Mouse (Mus musculus) embryo, embryonic 10 days (tissue): ENCODE measurements at regions not wholly inside any gene's neighbourhood (a gene's known extent, or its start where the extent isn't known, plus 50 kb on each side); places are given as distances from the start of the nearest gene placed in this dataset.

ENCODE experiments used
- DNase-seq: peaks from one replicate; pipeline ENCODE4 v3.0.0-alpha.2; 2015; ENCODE audit warnings: low spot score

DNA sequence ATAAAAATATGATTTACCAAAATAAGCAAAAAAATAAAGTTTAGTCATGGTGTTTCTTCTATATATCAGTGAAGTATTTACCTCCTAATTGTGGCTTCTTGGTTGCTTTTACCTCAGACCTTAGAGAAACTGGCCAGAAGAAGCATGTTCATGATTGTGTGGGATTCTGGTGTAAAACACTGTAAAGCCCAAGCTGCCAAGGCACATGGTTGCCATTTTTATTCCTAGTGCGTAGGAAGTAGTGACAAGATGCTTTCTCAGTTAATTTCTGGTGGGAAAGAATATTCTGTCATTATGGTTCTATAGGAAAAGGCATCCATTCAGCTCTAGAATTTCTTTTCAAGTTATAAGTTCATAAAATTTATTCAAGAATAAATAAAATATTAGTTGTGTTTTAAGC is 805.2 kb downstream of the Olfm4 start:
- no peak for DNase-seq

DNA sequence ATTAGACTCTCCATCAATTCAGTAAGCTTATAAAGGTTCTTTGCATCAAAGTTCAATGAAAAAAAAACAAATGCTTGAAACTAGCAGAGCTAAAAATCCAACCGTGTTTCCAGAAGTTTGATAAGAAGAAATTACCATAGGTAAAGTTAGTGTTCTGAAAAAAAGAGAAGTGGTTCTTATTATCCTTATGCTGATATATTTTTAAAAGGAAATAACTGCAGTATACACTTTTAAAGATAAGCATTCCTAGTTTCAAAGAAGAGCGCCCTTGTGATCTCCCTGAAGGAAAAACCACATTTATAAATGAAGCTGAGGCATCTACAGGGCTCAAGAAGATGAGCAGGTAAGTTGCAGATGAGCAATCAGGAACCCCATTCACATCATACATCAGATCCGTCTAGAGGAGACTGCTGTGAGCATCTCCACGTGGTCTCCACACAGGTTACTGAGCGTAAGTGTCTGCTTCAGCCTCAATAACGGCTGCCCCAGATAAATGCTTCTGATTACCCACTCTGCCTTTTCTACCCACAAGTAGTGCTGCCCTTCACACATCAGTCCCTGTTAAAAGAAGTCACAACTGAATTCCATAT is 815.6 kb downstream of the Olfm4 start:
- DNase-seq, result no peak

DNA sequence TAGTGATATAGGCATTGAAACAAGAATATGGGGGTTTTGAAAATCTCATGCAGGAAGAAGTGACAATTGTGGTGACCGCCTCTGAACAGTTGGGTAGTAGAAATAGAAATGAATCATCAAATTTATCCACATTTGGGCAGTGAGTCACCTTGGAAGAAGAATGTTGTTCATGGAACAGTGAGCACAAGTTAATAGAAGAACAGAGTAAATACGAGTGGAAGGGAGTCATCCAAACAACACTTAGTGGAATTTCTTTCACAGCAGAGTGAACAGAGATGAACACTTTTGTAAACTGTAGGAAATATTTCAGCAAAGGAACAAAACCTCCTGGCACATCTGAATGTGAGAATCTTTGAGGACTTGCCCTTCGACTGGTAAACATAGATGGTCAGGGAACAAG is 846.6 kb downstream of the Olfm4 start:
- no peak for DNase-seq

DNA sequence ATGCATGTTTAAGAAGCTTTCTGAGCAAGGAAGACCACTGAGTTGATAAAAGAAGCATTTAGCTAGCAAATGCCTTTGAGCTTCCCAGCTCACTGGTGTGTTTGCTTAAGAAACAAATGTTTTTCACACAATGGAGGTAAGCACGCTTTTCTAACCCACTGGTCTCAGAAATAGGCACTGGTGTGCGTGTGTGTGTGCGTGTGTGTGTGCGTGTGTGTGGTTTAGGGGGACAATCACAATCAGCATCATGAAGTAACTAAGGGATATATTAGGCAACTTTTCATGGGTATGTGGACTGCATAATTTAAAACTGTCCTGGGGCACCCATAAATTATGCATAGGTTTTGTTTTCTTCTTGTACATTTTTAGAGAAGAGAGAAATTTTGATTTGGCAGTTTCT is 860.7 kb downstream of the Olfm4 start:
- no peak for DNase-seq

DNA sequence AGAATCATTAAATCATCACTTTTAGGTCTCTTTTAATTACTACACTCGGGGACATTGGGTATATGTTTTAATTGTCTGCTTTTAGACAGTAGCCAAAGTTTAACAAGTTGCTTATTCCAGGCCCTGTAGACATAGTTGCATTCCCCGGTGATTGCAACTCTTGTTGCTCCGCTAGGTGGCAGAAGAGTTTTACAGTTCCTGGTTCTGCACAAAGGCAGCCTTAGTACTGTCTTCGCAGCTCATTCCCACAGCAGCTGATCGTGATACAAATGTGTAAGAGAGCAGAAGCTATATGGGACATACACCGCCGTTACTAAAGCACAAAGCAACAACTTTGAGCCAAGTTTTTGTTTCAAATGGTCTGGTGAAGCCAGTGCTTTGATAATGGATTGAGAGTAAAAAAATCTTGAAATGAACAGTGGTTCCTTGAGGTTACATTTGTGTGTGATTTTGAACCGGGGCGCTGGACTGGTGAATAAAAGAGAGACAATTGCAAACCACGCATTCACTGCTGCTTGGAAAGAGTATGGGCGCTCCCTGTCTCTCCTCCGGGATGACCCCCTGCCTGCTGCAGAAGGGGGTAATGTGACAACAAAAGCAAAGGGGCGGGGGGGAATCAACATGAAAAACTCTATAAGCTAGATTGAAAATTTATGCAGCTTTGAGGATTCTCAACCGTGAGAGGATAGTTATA is 861.8 kb downstream of the Olfm4 start:
- DNase-seq, result peak; percentile 88

DNA sequence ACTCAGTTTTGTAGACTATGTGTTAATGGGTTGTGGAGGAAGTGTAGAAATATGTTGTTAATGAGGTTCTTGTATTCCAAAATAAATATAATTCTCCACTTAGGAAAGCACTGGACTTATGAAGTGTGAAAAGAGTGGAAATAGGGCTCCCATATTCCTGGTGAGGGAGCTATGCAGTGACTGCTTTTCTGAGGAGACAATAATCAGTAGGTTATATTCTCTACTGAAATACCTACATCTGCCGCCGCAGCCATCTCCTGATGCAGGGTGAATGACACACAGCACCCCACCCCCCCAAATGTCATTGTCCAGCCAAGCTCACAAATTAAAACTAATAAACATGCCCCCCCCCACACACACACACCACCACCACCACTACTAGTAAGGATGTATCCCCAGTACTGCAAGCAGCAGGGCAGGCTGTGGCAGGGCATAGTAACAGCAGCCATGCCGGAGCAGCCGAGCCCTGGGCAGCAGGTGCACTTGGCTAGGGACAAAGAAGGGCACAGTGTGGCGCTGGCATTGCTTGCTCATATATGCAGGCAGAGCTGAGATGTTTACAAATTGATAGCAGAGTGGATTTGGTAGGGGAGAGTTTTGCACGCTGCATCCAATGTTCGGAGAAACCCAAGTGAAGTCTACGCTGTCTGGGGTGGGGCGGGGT is 862.7 kb downstream of the Olfm4 start:
- DNase-seq, result no peak
